Mouse (Mus musculus) kidney, adult 2 months (tissue): Measurements from ENCODE around the gene Hist3h2ba. TPM values are rescaled to one million over a fixed set of nuclear protein-coding genes. Genes with fewer than 3 reads are reported as not detected.

Experiments
- DNase-seq: peaks from one replicate; pipeline ENCODE4 v3.0.0; 2021
- H3K27ac ChIP-seq: fragments of 200-500 bp; 2 replicates; pipeline ENCODE4 v1.5.1; 2012; ENCODE audit warnings: low read depth, low read length, control low read depth, inconsistent platforms; ENCODE audit not compliant: insufficient read depth
- H3K27me3 ChIP-seq: fragments of 200-500 bp; replicated peaks from 2 replicates; pipeline ENCODE4 v1.6.1; 2012; ENCODE audit warnings: mild to moderate bottlenecking, moderate library complexity, low read length, inconsistent platforms; ENCODE audit not compliant: control insufficient read depth, insufficient read depth
- H3K36me3 ChIP-seq: fragments of 200-500 bp; 2 replicates; pipeline ENCODE4 v1.6.1; 2012; ENCODE audit warnings: mild to moderate bottlenecking, moderate library complexity, low read length, inconsistent platforms; ENCODE audit not compliant: control insufficient read depth, insufficient read depth
- H3K4me1 ChIP-seq: fragments of 200-500 bp; 2 replicates; pipeline ENCODE4 v1.6.1; 2011; ENCODE audit warnings: low read length; ENCODE audit not compliant: control insufficient read depth, insufficient read depth
- H3K4me3 ChIP-seq: fragments of 200-500 bp; 2 replicates; pipeline ENCODE4 v1.5.1; 2011; ENCODE audit warnings: mild to moderate bottlenecking, low read depth, low read length, control low read depth; ENCODE audit not compliant: insufficient read depth
- CTCF ChIP-seq: fragments of 200-500 bp; conservative IDR thresholded peaks from 2 replicates; pipeline ENCODE4 v1.5.1; 2011; ENCODE audit warnings: low read depth, mild to moderate bottlenecking, control low read depth, low read length, moderate library complexity, mixed read lengths; ENCODE audit not compliant: insufficient read depth, insufficient read length
- POLR2A ChIP-seq: fragments of 200-500 bp; IDR thresholded peaks from one replicate; pipeline ENCODE4 v1.6.1; 2011; ENCODE audit warnings: low read depth, low read length, control low read depth
- WGBS: fragments of 180-500 bp; shearing (Covaris S2); methylation state at CpG from one replicate; pipeline ENCODE4 v1.1.7; 2018; 5-methylcytosine and 5-hydroxymethylcytosine counted together
- polyA plus RNA-seq: library from polyadenylated mRNA; depleted of rRNA; stranded (reverse); fragments of >200 nt; gene quantifications from 2 replicates; pipeline ENCODE4 v1.2.3, GENCODE M21; 2012

The Hist3h2ba gene
- polyA plus RNA-seq, 1 experiment: 3.0 TPM

DNA sequence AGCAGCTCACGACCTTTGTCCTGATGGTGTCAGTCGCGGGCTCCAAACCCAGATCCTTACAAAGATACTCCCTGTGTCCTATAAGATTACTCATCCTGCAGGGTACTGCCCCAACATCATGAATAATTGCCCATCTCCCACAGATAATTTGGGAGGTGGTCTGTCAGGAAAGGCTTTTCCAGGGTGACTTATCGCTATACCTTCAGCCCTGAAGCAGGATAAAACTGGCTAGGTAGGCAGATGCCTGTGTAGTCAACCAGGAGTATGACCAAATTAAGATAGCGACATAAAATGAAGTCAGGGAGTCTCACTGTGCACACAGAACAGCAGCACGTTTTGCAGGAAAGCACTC is 9.7 kb upstream of the Hist3h2ba start:
- no peak for DNase-seq
- H3K4me3 ChIP-seq: peak overlapping the region; percentile 4; the same call in 1 of the 2 replicates
- peak overlapping the region; percentile 12; the same call in 1 of the 2 replicates for H3K27ac ChIP-seq
- TF ChIP-seq POLR2A (no peak), CTCF (no peak)
- H3K36me3 ChIP-seq: peaks cover 2% of the 10 kb centered on the region; the same call in 1 of the 2 replicates
- peaks cover 10% of the 10 kb centered on the region; the same call in 1 of the 2 replicates for H3K4me1 ChIP-seq
- H3K27me3 ChIP-seq: no peaks in the 10 kb centered on the region
- whole genome bisulfite sequencing: 13% methylated on average over 6 of the region's 6 CpGs

DNA sequence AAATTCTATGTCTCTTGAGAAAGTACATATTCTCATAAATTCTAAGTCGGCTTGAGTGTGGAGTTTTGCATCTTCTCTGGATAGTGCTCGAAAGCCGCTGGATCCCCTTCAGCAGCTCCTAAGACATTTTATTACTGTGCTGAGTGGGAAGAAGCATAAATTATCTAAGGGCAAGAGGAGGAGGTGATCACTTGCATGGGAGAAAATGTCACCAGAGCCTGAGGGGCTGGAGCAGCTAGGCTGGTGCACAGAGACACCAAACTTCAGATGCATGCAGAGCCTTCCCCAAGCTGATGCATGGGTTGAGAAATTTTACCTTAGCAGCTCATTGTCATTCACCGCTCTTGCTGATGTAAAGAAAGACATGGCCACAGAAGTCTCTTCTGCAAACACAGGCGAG is 4.6 kb upstream of the Hist3h2ba start:
- Histone ChIP-seq H3K27me3 (no peaks in the 10 kb centered on the region), H3K4me1 (peaks cover 5% of the 10 kb centered on the region; the same call in 1 of the 2 replicates), H3K36me3 (no peaks in the 10 kb centered on the region), H3K4me3 (no peak overlapping the region), H3K27ac (no peak overlapping the region)
- TF ChIP-seq CTCF (no peak), POLR2A (no peak)
- WGBS: 62% methylated on average over 5 of the region's 5 CpGs
- no peak for DNase-seq

DNA sequence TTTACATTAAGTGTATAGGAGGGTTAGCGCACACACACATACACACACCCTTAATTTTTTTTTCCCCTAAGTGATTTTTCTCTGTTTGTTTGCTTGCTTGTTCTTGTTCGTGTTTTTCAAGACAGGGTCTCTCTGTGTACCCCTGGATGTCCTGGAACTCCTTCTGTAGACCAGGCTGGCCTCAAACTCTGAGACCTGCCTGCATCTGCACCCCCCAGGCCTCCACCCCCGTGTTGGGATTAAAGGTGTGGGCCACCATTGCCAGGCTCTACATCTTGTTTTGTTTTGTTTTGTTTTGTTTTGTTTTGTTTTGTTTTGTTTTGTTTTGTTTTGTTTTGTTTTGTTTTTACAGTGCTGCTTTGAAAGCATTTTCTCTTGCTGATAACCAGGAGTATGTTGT is 1.4 kb upstream of the Hist3h2ba start:
- Histone ChIP-seq H3K27ac (no peak overlapping the region), H3K36me3 (no peaks in the 10 kb centered on the region), H3K27me3 (no peaks in the 10 kb centered on the region; the same call in 1 of the 2 replicates), H3K4me1 (peaks cover 5% of the 10 kb centered on the region; the same call in 1 of the 2 replicates), H3K4me3 (no peak overlapping the region)
- no peak for DNase-seq
- no peak for TF ChIP-seq CTCF
- TF ChIP-seq POLR2A: no peak
- WGBS: 89% methylated on average over 3 of the region's 3 CpGs

DNA sequence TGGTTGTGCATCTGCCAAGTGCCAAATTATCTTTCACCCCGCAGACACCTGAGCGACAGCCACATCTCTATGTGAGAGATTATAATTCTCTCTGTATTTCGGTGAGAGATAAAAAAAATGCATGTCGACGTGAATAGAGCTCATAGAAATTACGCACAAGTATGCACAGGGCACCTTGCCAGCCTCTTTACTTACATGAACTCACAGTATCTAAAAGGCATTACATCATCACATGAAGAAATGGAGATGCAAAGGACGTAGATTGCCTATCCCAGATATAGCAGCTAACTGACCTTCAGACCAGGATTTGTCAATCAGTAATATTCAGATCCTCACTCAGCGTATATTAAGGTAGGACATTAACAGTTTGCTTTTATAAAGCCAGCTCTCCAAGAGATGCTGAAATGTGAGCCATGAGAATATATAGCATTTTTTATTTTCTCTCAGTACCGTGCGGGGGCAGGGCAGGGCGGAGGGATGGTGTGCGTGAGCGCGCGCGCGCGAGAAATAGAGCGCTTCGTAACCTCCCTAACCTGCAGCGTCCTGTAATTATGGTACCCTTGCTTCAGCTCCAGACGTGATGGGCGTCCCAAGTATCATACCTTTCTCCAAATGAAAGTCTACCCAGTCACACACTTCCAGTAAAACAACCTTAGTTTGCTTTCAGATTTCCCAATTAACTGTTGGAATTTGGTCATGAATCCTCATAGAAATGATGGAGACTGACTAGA is 757 bp upstream of the Hist3h2ba start:
- no peaks in the 10 kb centered on the region; the same call in 1 of the 2 replicates for H3K27me3 ChIP-seq
- TF ChIP-seq POLR2A: no peak
- no peak for TF ChIP-seq CTCF
- DNase-seq: no peak
- 16% methylated on average over 23 of the region's 23 CpGs for WGBS
- peaks cover 5% of the 10 kb centered on the region; the same call in 1 of the 2 replicates for H3K4me1 ChIP-seq
- H3K4me3 ChIP-seq: peak overlapping the region; percentile 63
- H3K36me3 ChIP-seq: no peaks in the 10 kb centered on the region
- no peak overlapping the region for H3K27ac ChIP-seq

DNA sequence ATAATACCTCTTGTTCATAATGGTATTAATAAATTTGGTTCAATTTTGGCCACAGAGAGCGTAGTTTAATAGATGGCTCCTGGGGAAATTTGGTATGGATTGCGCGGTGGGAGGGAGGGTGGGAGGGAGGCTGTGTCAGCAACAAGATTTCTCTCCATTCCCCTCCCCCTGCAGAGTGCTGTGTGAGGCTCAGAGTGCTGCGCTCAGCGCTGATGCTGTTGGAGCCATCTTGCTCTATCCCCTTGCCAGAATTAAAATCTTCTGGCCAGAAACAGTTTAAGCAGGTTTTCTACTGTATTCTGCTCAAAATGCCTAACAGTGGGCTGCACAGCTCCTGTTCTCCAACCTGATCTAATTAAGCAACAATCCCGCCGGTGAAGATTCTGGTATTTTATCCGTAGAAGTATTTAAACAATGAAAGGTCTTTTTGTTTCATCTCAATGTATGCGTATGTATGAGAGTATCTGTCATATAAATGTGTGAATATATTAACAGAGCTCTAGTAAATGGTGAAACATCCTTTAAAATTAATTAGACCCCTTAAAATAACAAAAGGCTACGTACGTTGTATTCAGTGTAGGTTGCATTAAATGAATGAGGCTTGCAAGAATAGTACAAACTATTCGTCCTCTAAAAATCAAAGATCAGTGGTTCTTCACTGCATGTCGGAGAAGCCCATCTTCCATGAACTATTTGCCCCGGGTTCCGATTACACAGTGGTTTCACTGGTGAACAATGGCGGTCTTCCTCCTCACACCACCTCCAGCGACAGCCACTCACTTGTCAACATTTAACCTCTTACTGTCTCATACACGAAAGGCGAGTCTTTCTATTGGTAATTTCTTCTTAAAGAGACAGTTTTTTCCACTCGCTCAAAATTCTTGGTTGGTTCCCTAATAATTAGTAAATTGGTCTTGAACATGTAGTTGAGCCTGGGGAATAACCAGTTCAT is 1.0 kb downstream of the Hist3h2ba start:
- Histone ChIP-seq H3K36me3 (no peaks in the 10 kb centered on the region), H3K4me1 (peaks cover 8% of the 10 kb centered on the region; the same call in 1 of the 2 replicates), H3K4me3 (no peak overlapping the region), H3K27me3 (no peaks in the 10 kb centered on the region; the same call in 1 of the 2 replicates), H3K27ac (no peak overlapping the region)
- 37% methylated on average over 20 of the region's 20 CpGs for WGBS
- no peak for TF ChIP-seq POLR2A
- no peak for TF ChIP-seq CTCF
- DNase-seq: no peak

DNA sequence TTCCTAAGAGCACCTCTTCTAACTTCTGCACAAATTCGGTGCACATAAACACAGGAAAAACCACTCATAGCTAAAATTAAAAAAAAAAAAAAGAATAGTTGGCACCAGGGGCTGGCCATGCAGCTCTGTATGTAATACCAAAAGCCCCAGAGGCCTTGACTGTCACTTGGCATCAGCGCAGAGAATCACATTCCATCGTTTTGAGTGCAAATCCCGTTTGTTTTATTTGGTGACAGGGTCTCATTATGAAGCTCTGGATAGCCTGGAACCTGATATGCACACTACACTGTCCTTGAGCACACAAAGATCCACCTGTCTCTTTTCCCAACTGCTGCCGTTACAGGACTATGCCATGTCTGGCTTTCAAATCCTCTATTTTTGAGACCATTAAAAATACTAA is 2.5 kb downstream of the Hist3h2ba start:
- no peaks in the 10 kb centered on the region for H3K36me3 ChIP-seq
- H3K27me3 ChIP-seq: no peaks in the 10 kb centered on the region; the same call in 1 of the 2 replicates
- peaks cover 12% of the 10 kb centered on the region; the same call in 1 of the 2 replicates for H3K4me1 ChIP-seq
- TF ChIP-seq CTCF (no peak), POLR2A (no peak)
- H3K4me3 ChIP-seq: no peak overlapping the region
- DNase-seq: no peak
- WGBS: 83% methylated on average over 5 of the region's 5 CpGs
- no peak overlapping the region for H3K27ac ChIP-seq
